Mouse (Mus musculus): ENCODE data around the gene Vac14.

GRCm38 (mm10) chr8:110643177-110643576 lies 24.8 kb downstream of the Vac14 start:
- no peak for TF ChIP-seq CTCF (IDR thresholded peaks at IDR 0.05; ENCODE audit: low read depth, low read length)
- no peak for TF ChIP-seq POLR2A (IDR thresholded peaks at IDR 0.05; ENCODE audit: insufficient read depth, low read length)

Data from ES-Bruce4 (cell line).